Mouse (Mus musculus) liver, postnatal 0 days (tissue): Measurements from ENCODE around the gene Xiap. TPM values are rescaled to one million over a fixed set of nuclear protein-coding genes. Genes with fewer than 3 reads are reported as not detected.

Experiments used
- ATAC-seq: fragments of 200-750 bp; cut with Nextera tagmentation; 2 replicates; pipeline ENCODE4 v1.8.0; 2017; ENCODE audit warnings: mild to moderate bottlenecking, moderate library complexity
- DNase-seq: peaks from one replicate; pipeline ENCODE4 v3.0.0-alpha.2; 2016
- H3K27ac ChIP-seq: fragments of 300-500 bp; sonication (generic); 2 replicates; pipeline ENCODE4 v1.5.1; 2014; ENCODE audit warnings: antibody characterized with exemption, moderate library complexity, mild to moderate bottlenecking, low read depth
- H3K27me3 ChIP-seq: fragments of 300-500 bp; sonication (generic); 2 replicates; pipeline ENCODE4 v1.6.1; 2014; ENCODE audit warnings: low read length, control low read depth, mixed read lengths; ENCODE audit not compliant: insufficient read depth
- H3K36me3 ChIP-seq: fragments of 300-500 bp; sonication (generic); replicated peaks from 2 replicates; pipeline ENCODE4 v1.6.1; 2014; ENCODE audit warnings: mild to moderate bottlenecking, control low read depth, low read length, moderate library complexity, mixed read lengths; ENCODE audit not compliant: insufficient read depth
- H3K4me1 ChIP-seq: fragments of 300-500 bp; sonication (generic); 2 replicates; pipeline ENCODE4 v1.6.1; 2014; ENCODE audit warnings: antibody characterized with exemption, mild to moderate bottlenecking, control low read depth; ENCODE audit not compliant: insufficient read depth
- H3K4me2 ChIP-seq: fragments of 300-500 bp; sonication (generic); 2 replicates; pipeline ENCODE4 v1.6.1; 2014; ENCODE audit warnings: low read depth, mild to moderate bottlenecking, low read length, moderate library complexity, mixed read lengths
- H3K4me3 ChIP-seq: fragments of 300-500 bp; sonication (generic); 2 replicates; pipeline ENCODE4 v1.5.1; 2014; ENCODE audit warnings: low read depth, low read length
- H3K9ac ChIP-seq: fragments of 300-500 bp; sonication (generic); replicated peaks from 2 replicates; pipeline ENCODE4 v1.6.1; 2014; ENCODE audit warnings: mild to moderate bottlenecking, moderate library complexity
- H3K9me3 ChIP-seq: fragments of 300-500 bp; sonication (generic); 2 replicates; pipeline ENCODE4 v1.6.1; 2016; ENCODE audit warnings: mild to moderate bottlenecking, control low read depth, low read length, mixed read lengths
- CTCF ChIP-seq: sonication (generic); IDR thresholded peaks from 2 replicates; pipeline ENCODE4 v1.5.1; 2016; ENCODE audit warnings: antibody characterized with exemption, low read depth
- EP300 ChIP-seq: IDR thresholded peaks from 2 replicates; pipeline ENCODE4 v1.6.1; 2016; ENCODE audit warnings: antibody characterized with exemption, low read depth, mild to moderate bottlenecking
- WGBS: fragments of 180-500 bp; shearing (Covaris S2); extraction: QIAGEN DNeasy Blood & Tissue Kit; methylation state at CpG from one replicate; pipeline ENCODE4 v1.1.7; 2014; ENCODE audit not compliant: insufficient replicate concordance; 5-methylcytosine and 5-hydroxymethylcytosine counted together
- polyA plus RNA-seq: library from polyadenylated mRNA; unstranded; fragments of >200 nt; fragmentation: Nextera tagmentation; extraction: Ambion mirVana; gene quantifications from 2 replicates; pipeline ENCODE4 v1.2.1, GENCODE M21; 2015

Xiap gene
- polyA plus RNA-seq, 1 experiment from 2014 or later, result 9.5 TPM

DNA sequence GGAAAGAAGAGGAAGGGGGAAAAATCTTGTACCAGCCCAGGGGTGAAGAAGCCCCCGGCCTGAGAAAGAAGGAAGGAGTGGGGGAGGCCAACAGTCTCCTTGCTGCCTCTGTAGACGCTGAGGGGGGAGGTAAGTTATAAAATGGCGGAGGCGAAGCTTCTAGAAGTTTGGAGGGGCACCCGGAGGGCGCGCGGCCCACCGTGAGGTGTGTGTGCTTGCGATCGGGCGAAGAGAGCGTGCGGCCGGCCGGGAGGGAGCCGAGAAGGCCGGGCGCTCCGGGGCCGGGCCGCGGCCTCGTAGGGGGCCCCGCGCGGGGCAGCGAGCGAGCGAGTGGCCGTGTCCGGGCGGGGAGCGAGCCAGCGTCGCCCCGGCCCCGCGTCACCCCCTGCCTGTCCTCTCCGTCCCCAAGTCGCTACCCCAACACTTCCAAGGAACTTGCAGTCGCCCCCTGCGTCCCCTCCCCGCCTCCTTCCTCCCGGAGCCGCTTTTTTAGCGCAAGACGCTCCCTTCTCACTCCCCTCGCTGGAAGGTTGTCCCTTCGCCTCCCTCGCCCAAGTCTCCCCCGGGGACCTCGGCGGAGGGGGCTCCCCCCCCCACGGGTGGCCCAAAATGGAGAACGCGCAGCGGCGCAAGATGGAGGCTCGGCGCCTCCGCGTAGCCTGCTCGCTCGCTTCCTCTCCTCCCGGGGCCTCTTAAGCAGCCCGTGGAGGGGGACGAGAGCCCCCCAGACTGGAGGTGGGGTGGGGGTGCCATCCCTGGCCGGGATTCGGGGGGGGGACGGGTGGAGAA lies 90.3 kb downstream of the Xiap start:
- 15% methylated on average over 24 of the region's 71 CpGs for WGBS
- peak overlapping the region; percentile 98 for H3K9ac ChIP-seq
- no peaks in the 10 kb centered on the region for H3K36me3 ChIP-seq
- peaks cover 7% of the 10 kb centered on the region; the same call in 1 of the 2 replicates for H3K4me1 ChIP-seq
- TF ChIP-seq CTCF, result no peak
- TF ChIP-seq EP300, result no peak
- ATAC-seq, result peak; percentile 27
- H3K27me3 ChIP-seq, result no peaks in the 10 kb centered on the region
- no peaks in the 10 kb centered on the region for H3K9me3 ChIP-seq
- peak overlapping the region; percentile 100 for H3K27ac ChIP-seq
- peak overlapping the region; percentile 77 for H3K4me3 ChIP-seq
- peak overlapping the region; percentile 65 for H3K4me2 ChIP-seq
- DNase-seq, result peak; percentile 66

DNA sequence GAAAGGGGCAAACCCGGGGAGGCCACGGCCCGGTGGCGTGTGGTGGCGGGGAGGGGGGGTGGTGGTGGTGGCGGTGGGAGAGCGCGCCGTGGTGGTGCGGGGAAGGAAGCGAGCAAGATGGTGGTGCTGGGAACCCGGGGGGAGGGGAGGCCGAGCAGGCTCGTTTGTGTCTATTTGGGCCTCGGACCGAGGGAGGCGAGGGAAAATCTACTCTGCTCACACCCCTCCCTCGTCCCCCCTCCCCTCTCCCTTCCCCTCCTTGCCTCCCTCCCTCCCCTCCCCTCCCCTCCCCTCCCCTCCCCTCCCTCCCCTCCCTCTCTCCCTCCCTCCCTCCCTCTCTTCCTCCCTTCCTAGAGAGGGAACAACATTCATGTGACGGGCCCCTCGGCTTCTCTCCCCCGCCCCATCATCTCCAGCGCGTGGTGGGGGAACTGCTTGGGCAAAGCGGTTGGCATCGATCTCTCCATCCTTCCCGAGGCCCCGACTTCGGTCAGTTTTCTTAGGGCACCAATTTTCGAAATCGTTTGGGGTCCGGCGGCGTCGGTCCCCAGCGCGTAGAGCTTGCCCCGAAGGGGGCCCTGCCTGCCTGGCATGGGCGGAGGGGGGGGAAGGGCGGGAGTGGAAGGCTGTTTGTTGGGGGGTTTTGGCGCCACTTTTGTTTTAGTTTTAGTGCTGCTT lies 91.0 kb downstream of the Xiap start:
- Histone ChIP-seq H3K4me1 (peaks cover 7% of the 10 kb centered on the region; the same call in 1 of the 2 replicates), H3K36me3 (no peaks in the 10 kb centered on the region), H3K9me3 (no peaks in the 10 kb centered on the region), H3K27me3 (no peaks in the 10 kb centered on the region), H3K27ac (peak overlapping the region; percentile 100), H3K4me2 (peak overlapping the region; percentile 72), H3K4me3 (peak overlapping the region; percentile 77), H3K9ac (peak overlapping the region; percentile 98)
- ATAC-seq, result peak; percentile 58
- 9% methylated on average over 8 of the region's 40 CpGs for WGBS
- peak; percentile 85 for DNase-seq
- no peak for TF ChIP-seq CTCF
- no peak for TF ChIP-seq EP300

DNA sequence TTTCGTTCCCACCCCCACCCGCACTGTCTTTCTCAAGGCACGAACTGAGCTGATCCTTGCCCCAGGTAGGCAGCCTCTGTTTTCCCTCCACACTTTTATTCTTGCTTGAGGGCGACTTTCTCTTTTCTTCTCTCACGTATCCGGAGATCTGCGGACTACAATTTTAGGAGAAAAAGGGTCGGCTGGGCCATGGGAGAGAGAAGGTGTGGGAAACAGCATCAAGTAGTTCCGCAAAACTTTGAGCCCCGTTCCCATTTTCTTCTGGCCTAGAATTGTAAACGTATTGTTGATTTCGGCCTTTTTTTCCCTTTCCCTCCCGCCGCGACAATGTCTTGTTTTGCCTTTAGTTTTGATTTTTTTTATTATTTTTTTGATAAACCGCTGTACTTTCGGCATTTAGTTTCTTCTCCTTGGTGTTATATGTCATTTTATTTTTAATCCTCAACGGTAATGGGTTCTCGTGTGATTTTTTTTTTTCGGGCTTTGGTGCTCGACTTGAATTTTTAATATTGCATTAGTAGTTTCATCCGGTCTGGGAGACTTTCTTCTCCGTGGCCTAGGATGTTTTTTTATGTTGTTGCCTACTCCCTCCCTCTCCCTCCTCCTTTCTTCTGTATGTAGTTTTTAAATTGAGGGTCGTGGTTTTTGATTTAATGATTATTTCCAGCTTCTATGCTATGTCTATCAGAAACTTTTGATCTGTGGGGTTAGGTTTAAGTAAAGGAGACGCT lies 91.7 kb downstream of the Xiap start:
- no peak for DNase-seq
- H3K4me3 ChIP-seq, result peak overlapping the region; percentile 77
- TF ChIP-seq CTCF, result no peak
- no peak for TF ChIP-seq EP300
- H3K4me2 ChIP-seq, result peak overlapping the region; percentile 72
- no peaks in the 10 kb centered on the region for H3K9me3 ChIP-seq
- WGBS, result 16% methylated on average over 25 of the region's 25 CpGs
- H3K27me3 ChIP-seq, result no peaks in the 10 kb centered on the region
- no peak for ATAC-seq
- peak overlapping the region; percentile 75 for H3K9ac ChIP-seq
- peaks cover 7% of the 10 kb centered on the region; the same call in 1 of the 2 replicates for H3K4me1 ChIP-seq
- no peaks in the 10 kb centered on the region for H3K36me3 ChIP-seq
- peak overlapping the region; percentile 100 for H3K27ac ChIP-seq

DNA sequence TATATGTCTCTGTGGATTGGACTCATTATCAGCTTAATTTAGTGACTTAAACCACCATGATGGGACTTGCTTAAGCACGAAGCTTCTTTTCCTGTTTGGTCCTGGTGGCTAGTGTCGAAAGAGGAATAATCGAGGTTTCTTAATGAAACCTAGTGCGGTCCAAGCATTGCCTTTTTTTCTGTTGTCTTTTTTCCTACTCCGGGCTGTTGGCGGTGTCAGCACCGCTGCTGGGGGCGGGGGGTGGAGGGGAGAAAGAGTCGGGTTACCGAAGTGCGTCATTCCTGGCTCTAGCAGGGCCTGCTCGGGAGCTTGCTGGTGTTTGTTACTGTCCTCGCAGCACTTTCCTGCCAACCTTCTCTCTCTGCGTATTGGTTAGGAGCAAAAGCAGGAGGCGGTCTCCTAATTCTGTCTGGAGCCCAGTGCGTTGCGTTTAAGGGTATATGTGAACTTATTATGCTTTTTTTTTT lies 92.5 kb downstream of the Xiap start:
- 15% methylated on average over 17 of the region's 17 CpGs for WGBS
- H3K36me3 ChIP-seq, result no peaks in the 10 kb centered on the region
- TF ChIP-seq CTCF (no peak), EP300 (no peak)
- H3K4me3 ChIP-seq, result peak overlapping the region; percentile 77
- H3K27ac ChIP-seq, result peak overlapping the region; percentile 100
- peak overlapping the region; percentile 75 for H3K9ac ChIP-seq
- peaks cover 7% of the 10 kb centered on the region; the same call in 1 of the 2 replicates for H3K4me1 ChIP-seq
- no peaks in the 10 kb centered on the region for H3K9me3 ChIP-seq
- peak overlapping the region; percentile 72 for H3K4me2 ChIP-seq
- peak; percentile 59 for ATAC-seq
- peak; percentile 82 for DNase-seq
- no peaks in the 10 kb centered on the region for H3K27me3 ChIP-seq

DNA sequence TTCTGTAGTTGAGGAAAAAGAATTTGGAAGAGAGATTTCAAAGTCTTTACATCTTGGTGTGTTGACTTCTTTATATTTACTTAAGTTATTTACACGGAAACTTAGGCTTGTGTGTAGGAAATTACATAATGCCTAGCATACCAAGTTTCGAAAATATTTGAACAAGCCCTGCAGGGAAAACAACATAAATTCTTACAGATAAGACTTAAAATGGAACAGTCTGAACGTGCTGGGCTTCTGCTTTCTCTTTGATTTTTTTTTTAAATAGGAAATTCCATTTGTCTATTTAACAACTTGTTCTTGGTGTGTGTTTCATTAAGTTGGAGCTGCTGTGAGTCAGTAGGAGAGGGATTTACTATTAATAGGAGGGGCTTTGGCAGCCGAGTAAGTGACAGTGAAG lies 93.6 kb downstream of the Xiap start:
- H3K9me3 ChIP-seq, result no peaks in the 10 kb centered on the region
- WGBS, result 14% methylated on average over 4 of the region's 4 CpGs
- peak overlapping the region; percentile 75 for H3K9ac ChIP-seq
- H3K36me3 ChIP-seq, result no peaks in the 10 kb centered on the region
- DNase-seq (no peak), ATAC-seq (no peak)
- 0 out of 2 replicates have a peak, but pooled peaks cover under 1% of the 10 kb centered on the region for H3K4me1 ChIP-seq
- peak overlapping the region; percentile 100 for H3K27ac ChIP-seq
- H3K4me3 ChIP-seq, result peak overlapping the region; percentile 77
- H3K27me3 ChIP-seq, result no peaks in the 10 kb centered on the region
- TF ChIP-seq CTCF, result no peak
- TF ChIP-seq EP300, result no peak
- H3K4me2 ChIP-seq, result peak overlapping the region; percentile 72

Other genes with a start within 250 kb of the Xiap start
- gene Thoc2, start 139.0 kb upstream of the Xiap start, polyA plus RNA-seq, result 21.2 and 25.7 TPM in 2 replicates
- 14.2 and 16.9 TPM in 2 replicates for gene Stag2, start 89.6 kb downstream of the Xiap start, polyA plus RNA-seq